Mouse (Mus musculus) c-Kit-positive CD71-negative TER-119-negative erythroid progenitor cells, embryonic 14.5 days (primary cell): ENCODE results near the gene Inafm2.

Source experiments
- DNase-seq: peaks from one replicate; pipeline ENCODE4 v3.0.0-alpha.2; 2013; ENCODE audit warnings: low read depth

The Inafm2 gene

DNA sequence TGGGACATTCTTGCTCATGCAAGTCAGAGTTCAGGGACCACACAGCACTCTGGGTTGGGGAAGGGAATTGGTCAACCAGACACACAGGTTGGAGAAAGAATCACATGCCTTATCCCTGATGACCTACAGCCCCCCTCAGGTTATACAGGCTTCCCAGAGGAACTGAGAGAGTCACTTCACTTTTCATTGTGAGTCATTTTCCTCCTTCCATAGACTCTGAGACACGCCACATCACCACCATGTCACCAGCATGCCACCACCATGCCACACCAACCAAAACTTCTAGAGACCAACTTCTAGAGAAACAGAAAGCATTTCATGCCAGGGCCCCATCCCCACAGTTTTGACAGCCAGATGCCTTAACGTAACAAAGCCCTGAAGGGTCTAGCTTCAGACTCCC is 18.7 kb upstream of the Inafm2 start:
- no peak for DNase-seq

DNA sequence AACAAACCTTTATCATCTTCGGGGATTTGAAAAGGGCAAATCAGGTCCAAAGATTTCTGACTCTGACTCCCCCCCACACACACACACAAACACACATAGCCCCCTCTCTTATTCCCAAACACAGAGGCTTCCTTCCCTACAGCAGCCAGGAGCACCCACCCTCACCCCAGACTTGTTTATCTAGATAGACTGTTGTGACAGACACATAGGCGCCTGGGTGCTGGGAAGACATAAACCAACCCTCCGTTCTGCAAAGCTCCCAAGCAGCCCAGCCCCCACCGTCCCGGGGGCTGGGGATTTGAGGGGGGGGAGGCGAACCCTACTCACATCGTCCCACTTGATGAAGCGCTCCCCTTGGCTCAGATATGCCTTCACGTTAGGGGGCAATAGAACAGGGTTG is 17.6 kb upstream of the Inafm2 start:
- DNase-seq = no peak

DNA sequence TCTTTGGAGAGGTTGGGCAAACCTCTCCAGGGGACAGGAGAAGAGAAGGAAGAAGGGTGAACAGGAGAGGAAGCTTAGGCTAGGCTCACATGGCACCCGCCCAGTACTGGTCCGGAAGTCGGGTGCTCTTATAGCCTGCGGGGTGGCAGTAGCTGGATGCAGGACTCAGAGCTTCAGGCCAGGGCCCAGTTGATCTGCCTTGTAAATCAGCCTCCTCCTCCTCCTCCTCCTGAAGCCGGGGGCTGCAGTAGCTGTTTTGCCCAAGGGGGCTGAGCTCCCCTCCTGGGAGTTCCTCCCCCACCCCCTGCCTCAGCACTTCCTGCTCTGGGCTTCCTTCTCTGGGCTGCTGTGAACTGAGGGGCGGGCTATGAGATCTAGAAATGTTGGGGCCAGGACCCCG is 17.2 kb upstream of the Inafm2 start, which contains the start of gene Plcb2:
Gene Plcb2 (minus strand): TSS at position 102 of the 400 bp plus-strand sequence.
- DNase-seq = no peak

DNA sequence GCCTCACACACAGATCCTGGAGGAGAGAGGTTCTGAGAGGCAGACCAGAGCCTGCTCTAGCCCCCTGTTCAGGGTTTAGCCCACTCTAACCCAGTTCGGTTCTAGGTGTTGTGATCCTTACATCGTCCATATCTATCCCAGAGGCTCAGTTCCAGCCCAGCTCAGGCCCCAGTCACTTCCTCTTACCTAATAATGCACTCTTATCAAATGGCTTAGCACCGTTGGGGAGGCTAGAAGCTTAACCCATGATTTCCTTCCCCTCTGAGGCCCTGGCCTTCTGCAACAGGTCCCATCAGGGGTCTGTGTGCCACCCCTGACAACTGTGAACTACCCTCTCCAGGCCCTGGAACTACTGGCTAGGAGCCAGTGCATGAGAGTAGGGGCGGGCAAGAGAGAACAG is 16.4 kb upstream of the Inafm2 start:
- no peak for DNase-seq

DNA sequence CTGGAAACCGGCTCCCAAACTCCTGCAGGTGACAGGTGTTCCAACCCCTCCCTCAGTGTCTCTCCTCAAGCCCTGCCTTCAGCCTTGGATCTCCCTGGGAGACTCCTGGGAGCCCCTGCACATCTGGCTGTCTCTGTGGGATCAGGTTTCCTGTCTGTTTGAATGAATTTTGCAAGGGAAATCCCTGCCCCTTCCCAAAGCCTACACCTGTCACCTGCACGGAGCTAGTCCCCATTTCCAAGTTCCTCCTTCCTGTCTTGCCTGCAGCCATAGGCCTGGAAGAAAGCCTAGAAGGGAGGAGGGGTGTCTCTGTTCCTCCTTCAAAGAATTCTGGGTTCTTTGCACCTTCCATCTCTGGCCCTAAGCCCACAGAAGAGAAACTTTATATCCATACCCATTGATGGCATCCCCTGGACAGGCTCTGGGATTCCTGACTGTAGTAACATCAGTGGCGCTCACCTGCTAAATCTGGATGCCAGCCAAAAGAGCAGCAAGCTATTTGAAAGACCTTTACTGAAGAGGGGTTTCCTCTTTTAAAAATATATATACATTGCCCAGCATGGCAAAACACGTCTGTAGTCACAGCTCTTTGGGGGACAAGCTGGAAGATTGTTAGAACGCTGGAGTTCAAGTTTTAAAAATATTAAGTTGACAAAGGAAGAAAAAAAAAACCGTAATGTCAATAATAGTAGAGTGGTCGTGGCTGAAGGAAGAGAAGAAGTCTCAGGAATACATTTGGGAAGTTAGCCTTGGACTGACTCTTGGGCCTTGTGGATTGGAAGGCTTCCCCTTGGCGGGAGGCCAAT is 15.5 kb upstream of the Inafm2 start:
- DNase-seq = no peak

DNA sequence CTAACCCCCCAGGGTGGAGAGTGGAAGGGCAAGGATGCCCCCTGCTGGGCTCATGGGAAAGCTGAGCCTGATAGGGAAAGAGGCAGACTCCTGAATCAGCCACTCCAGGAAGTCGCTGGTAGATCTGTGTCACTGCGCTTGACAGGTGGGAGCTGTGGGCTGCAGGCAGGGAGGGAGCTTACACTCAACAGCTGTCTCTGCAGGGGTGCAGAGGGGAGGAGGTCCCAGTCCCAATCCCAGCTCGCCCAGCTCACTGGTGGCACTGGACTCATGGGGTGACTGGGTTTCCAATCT is 15.0 kb upstream of the Inafm2 start:
- DNase-seq = peak; percentile 63

DNA sequence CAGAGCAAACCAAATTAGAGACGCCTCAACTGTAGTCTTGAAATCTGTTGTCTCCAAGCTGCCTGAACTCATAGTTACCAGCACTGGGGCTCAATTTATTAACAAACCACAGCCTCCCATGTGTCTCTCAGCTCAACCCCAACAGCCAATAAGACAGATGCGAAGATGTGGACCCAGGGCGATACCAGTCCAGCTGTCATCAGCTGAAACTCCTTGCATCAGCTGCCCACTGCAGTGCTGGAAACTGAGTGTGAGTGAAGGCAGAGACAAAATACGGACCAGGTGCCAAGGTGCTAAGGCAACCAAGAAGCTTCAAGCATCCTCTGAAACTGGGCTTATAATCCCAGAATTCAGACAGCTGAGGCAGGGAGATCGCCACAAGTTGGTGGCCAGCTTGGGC is 13.6 kb upstream of the Inafm2 start:
- no peak for DNase-seq

DNA sequence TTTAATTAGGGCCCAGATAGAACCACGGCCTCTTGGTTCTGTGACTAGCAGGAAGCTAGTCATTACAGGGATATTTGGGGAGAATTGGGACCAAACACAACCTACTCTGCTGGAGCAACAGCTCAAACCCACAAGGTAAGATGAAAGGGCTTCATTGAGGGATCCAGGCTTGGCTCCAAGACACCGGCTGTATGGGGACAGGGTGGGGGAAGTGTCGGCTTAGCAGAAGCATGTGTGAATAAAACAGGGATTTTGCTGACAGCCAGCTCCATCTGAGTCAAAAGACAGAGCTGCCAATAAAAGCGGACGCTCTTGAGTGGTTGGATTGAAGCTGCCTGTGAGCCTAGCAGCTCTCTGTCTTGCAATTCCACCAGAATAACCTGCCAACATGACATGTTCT is 12.2 kb upstream of the Inafm2 start:
- no peak for DNase-seq

DNA sequence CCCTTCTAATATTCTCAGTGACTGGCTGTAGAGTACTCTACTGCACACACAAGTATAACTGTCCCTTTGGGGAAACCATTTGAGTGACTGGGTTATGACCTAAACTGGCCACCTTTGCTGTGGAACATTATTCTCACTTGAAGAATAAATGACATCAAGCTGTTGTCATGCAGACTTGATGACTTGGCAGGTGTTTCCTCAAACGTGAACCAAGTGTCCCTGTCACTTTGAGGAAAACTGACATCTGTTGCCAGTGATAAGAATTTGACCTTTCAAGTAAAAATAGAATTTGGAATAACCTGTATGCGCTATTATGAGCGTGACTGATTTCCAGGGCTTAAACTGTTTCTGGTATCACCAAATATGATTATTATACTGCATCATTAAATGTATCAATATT is 5.2 kb upstream of the Inafm2 start:
- DNase-seq = no peak

DNA sequence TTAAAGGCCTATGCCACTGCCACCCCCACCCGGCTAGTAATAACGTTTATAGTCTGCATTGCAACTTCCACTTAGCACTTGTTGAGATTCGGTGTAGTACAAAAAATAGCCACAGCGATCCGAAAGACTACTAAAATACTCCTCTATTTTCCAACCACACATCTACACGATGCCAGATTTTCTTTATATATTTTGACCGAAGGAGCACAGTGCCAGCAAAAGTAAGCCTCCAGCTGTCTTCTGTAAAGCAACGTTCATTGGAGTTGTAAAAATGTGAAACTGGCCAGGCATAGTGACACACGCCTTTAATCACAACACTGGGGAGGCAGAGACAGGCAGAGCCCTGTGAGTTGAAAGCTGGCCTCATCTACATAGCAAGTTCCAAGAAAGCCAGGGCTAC is 4.4 kb upstream of the Inafm2 start:
- DNase-seq = no peak

DNA sequence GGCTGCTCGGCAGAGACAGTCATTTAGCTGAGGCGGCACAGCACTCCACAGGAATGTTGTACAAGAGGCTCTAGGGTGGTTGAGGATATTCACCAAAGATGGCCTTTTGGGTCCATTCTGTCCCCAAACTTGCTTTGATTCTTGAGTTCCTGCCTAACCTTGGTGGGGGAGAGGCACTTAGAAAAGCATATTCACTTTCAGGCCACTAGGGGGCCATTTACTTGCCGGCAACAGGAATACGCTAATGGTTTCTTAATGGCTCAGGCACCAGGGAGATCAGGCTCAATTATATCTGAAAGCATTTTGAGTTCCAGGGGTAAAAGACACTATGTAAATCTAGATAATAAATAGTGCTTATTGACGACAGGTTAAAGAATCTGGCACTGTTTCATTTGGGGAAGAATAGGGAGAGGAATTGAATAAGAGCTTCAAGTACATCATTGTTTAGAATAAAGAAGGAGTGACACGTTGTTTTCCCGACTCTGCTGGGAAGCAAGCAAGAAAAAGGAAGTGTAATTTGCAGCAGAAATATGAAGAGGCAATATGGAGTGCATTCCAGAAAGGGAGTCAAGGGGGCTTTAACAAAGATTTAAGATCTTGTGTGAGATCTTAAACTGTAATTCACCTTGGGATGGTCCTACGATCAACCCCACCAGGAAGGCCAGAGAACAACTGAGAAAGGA is 2.2 kb upstream of the Inafm2 start:
- no peak for DNase-seq

DNA sequence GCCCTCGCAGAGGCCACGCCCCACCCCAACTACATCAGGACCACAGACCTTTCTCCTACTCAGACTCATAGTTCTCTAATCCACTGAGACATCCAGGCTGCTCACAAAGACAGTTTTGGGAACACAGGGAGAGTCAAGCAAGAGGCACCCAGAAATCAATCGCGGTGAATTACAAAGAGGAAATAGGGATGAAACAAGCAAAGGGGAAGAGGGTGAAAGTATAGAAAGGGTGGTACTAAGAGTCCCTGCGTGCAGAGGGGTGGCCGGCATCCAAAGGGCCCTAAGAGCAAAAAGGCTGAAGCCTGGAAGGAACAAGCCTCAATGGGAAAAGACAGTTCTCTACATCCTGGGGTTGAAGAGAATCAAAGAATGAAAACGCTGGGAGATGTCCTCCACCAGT is 937 bp upstream of the Inafm2 start:
- DNase-seq = no peak

DNA sequence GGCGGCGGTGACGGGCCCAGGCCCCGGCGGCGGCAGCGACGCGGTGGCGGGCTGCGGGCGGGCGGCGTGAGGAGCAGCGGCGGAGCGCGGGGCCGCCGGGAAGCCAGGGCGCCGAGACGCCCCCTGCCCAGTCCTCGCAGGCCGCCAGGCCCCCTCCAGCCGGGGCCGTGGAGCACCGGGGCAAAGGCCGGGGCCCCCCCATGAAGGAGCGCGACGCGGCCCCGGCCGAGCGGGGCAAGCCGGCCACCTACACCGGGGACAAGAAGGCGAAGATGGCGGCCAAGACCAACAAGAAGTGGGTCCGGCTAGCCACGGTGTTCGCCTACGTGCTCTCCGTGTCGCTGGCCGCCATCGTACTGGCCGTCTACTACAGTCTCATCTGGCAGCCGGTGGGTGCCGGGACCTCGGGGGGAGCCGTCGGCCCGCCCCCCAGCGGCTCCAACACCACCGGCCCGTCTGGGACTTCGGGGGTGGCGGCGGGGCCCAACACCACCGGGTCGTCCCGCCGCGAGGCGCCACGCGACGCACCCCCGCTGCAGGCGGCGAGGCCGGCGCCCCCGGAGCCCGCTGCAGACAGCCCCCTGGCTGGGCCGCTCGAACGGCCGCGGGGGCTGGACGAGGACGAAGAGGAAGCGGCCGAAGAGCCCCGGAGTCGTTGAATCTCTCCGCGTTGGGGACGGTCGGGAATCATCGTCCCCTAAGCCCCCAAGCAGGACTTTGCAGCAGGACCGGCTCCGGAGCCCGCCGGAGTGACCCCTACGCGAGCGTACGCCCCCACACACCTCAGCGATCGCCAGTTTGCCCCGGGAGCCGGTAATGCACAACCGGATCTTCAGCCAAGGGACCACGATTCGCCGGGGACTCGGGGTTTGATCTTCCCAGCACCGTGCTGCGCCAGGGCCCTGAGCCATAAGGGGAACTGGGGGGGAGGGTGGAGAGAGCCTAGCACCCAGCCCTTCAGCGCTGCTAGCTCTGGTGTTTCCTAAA is 650 bp downstream of the Inafm2 start:
- DNase-seq = no peak

DNA sequence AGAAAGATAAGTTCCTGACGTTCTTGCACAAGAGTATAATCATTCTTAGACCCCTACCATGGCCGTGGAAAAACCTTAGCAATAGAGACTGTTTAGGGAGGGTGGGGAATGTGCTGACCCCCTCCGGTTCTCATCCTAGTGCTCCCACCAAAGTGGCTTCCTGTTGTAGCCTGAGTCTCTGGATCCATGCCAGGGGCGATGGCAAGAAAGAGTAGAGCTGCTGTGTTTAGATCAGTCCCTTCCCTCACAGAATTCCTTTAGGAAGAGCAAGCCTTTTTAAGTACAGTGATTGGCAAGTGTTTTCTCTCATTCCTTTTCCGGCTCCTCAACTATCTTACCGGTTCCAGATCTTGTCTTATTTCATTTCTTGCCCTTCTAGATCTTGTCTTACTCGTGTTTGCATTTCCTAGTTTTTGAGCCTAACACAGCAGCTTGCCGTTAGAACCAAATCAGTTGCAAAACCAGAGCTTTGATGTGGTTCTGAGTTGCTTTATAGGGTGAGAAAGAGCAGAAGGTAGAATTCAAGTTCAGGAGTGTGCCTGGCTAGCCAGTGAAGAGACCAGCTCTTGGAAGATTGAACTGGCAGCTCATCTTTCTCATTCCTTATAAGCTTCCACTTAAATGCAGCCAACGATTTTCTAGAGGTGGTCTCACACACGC is 1.9 kb downstream of the Inafm2 start:
- DNase-seq = no peak

DNA sequence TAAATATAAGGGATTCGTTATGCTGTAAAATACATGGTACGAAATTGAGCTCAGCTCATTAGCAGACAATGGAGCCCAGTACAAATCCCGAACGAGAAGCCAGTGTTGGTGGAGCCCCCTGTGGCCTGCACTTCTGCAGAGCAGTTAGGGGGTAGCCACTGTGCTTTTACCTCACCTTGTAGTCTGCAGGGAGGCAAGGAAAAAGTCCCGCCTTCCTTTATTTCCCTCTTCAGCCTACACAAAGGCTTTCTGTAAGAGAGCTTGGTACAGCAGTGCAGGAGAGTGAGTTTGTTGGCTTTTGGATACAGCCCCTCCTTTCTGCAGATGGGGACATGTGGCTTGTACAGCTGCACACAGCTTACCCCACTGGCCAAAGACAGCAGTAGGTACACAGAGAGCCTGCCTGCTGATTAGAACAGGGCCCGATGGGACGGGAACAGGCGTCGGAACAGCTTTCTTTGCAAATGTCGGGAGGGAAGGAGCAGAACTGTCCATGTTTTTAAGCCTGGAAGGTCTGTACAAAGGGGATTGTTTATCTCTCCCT is 3.9 kb downstream of the Inafm2 start:
- no peak for DNase-seq

DNA sequence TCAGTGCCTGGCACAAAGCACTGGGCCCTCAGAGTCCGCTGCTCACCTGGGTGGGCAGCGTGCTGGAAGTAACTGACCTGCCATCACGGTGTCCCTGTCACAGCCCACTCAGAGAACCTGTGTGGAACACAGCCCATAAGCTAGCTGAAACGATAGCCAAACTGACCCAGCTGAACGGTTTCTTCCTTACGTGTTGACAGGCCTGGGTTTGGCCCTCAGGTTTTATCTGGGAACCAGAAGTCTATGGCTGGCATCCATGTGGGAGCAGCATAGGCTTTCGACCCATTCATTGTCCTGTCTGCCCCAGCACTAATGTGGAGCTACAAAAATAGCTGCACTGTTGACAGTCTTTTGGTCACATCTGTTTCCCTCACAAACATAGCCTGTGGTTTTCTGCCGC is 4.9 kb downstream of the Inafm2 start:
- no peak for DNase-seq

DNA sequence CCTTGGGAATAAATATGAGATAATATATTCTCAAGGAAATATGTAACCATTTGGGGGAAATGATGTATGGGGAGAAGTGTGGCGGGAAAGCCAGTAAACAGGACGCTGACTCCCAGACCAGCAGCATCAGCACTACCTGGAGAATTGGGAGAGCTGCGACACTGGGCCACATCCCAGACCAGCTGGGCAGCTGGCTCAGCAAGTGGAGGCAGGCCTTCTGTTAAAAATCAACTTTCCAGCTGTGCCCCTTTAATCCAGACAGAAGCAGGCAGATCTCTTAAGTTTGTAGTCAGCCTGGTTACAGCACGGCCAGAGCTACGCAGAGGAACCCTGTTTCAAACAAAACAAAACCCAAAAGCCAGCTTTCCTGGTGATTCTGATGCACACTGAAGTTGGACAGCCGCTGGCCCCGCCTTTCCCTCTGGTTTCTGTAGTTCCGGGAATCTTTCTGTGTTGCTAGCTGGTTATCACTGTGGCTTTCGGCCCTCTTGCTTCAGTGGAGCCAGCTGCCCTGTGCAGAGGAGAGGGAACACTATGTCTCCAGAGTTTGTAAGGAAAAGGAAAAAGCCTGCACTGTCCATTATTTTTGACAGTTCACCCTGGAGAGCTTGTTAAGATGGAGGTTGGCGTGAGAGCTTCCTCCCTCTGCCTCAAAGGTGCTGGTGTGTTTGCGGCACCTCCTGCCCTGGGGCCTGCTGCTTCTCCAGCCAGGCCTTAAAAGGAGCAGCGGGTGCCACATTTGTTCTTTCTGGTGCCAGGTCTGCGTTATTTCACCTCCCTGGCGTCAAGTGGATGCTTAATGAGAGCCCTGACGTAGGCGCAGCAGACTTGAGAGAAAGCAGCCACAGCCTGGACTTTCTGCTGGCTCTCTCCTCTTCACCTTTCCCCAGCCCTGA is 6.6 kb downstream of the Inafm2 start:
- no peak for DNase-seq

DNA sequence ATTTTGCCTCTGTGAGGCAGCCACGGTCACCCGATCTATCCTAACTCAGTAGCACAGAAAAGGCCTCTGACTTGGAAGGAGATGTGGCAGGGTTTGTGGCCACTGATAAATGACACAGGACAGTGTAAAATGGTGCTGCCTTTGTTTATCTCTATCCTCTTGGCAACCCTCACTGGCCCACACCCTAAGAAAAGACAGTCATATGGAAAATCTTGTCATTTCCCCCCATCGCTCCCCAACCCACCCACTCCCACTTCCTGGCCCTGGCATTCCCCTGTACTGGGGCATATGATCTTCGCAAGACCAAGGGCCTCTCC is 7.2 kb downstream of the Inafm2 start:
- no peak for DNase-seq

DNA sequence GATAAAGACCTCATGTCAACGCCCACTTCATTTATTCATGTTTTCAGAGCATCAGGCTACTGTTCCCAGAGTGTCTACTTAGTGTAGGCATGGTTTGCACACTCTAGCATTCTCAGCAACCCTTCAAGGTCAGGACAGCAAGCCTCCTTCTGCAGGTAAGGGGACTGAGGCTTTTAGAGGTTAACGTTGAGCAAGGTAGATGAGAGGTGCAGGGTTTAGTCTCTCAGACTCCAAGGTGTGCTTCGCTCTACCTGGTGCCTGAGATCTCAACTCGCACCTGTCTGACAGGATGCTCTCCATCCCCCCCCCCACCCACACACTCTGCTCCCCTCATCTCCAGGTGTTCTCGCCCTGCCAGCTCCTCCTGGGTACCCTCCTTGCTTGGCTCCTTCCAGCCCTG is 8.6 kb downstream of the Inafm2 start:
- no peak for DNase-seq

DNA sequence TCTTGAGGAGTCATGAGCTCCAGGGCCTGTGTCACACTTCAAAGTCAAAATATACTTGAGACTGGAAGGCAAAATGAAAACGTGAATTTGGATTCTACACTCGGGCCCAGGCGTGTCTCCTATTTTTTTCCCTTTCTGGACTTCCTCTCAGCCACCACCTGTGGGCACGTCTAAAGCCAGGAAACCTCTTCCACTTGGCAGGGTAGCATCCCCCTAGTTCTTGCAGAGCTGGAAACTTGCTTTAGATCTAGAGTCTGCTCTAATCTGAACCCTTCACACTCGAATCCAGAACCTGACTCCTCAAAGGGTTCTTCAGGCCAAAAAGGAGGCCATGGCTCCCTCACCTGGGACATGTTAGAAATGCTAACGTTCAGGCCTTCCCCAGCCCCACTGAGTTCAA is 9.8 kb downstream of the Inafm2 start:
- no peak for DNase-seq

DNA sequence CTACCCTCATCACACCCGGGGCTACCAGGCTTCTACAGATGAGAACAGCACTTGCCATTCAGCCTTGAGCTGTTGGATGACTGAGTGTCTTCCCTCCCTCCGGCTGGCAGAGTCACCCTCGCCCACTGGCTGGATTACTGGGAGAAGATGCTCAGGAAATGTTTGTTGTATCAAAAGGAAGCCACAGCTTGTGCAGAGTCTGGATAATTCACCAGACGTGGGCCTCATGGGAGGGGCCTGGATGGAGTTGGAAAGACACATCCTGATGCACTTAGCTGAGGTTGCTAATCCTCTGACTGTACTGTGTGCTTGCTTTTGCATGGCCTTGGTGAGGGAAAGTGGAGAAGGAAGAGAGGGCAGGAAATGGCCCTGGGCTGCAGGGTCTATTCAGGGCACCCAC is 10.5 kb downstream of the Inafm2 start:
- no peak for DNase-seq
